Mouse (Mus musculus) neural tube, postnatal 0 days (tissue): ENCODE measurements around the gene Olfr30. TPM values are rescaled to one million over a fixed set of nuclear protein-coding genes. Genes with fewer than 3 reads are reported as not detected.

Source experiments
- polyA plus RNA-seq: library from polyadenylated mRNA; unstranded; fragments of >200 nt; fragmentation: Nextera tagmentation; extraction: Ambion mirVana; gene quantifications from 2 replicates; pipeline ENCODE4 v1.2.1, GENCODE M21; 2015

Olfr30 gene
- not detected in 2 replicates for polyA plus RNA-seq

GRCm38 (mm10) chr11:58462170-58462569 is at the start of gene Olfr30:
Olfr30 (minus strand) TSS chr11:58462270.

DNA sequence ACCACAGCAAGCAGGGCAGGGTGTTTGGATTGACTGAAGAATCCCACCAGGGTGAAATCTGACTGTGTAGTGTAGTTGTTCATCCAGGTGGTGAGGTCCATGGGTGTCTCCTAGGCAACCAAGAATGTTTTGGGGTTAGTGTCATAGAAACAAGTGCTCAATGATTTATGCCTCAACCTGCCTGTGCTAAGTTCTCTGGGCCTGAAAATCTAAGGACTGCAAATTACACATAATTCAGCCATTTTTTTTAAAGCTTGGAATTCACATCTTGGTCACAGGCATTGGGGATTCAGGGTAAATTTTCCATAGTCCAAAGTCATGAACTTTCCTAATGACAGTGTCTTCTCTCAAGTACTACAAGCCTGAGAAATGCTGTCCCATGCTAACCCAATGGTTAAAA is 40.4 kb upstream of the Olfr30 start, which contains the start of gene Olfr331:
Gene Olfr331, minus strand, starts transcription at position 101 of the 400 bp plus-strand sequence.

GRCm38 (mm10) chr11:58492455-58492854 is 30.4 kb upstream of the Olfr30 start, which contains the start of gene Olfr332:
Olfr332 (minus strand) TSS chr11:58492555.

DNA sequence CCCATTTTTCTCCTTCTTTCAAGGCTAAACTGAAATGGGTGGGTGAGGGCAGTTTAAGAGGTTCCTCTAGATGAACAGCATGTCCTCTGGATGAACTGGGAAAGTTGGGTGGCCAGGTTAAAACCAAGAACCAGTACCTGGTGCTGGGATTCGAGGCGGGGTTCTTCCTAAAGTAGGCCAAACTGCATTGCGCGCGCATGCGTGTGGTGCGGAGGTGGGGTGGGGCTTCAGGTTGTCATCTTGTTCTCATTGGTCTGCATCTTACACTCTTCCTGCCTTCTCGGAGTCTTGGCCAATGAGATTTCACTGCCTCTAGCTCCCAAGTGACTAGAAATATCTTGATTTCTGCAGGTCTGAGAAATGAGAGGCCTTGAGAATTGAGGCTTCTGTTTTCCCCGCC is 9.3 kb downstream of the Olfr30 start, which contains the start of gene Lypd9:
Gene Lypd9, minus strand, starts transcription at position 165 of the 400 bp plus-strand sequence.

DNA sequence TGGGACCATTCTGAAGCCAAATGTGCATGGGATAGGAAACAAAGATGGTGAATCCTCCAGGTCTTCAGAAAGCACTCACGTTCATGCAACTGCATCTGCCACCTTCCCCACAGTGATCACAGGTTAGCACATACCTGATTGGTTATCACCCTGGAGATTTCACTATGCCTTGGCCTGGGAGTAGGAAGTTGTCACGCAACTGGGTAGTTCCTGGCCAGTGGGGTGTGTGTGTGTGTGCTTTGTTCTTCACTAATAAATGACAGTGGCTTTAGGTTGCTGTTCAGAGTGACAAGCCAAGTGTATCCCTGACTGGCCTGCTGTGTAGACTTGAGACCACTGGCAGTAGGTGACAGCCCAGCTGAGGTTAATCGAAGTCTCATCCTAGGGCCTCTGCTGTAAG is 29.8 kb downstream of the Olfr30 start, which contains the start of gene Gm12253:
Gene Gm12253, plus strand, starts transcription at position 301 of the 400 bp plus-strand sequence.

DNA sequence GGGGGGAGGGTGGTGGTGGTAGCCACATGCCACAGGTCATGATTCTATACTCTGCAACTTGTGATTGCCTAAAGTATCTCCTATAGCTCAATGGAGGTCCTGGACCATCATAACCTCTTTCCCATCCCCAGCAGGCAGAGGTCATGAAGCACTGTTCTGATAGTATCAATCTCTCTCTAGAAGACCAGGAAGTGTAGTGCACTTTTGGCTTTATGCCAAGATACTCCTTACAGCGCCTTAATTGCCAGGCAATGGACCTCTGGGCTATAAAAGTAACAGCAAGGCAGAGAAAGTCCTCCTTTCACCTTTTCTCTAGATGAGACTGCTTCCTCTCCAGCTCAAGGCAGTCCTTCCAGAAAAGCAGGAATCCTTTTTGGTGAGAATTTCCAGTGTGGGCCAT is 41.3 kb downstream of the Olfr30 start, which contains the start of gene 1810065E05Rik:
Gene 1810065E05Rik, plus strand, starts transcription at position 297 of the 400 bp plus-strand sequence.

Other genes with a start within 250 kb of the Olfr30 start
- not detected in 2 replicates for gene 4930438A08Rik, start 187.5 kb downstream of the Olfr30 start, polyA plus RNA-seq
- 21.5 and 26.6 TPM in 2 replicates for gene Zfp692, start 155.2 kb downstream of the Olfr30 start, polyA plus RNA-seq
- 48.4 and 48.9 TPM in 2 replicates for gene Zfp672, start 131.9 kb downstream of the Olfr30 start, polyA plus RNA-seq
- gene Sh3bp5l, start 131.5 kb downstream of the Olfr30 start, polyA plus RNA-seq, result 39.3 and 41.8 TPM in 2 replicates
- not detected in 2 replicates for gene Lypd8, start 83.2 kb downstream of the Olfr30 start, polyA plus RNA-seq
- gene 1810065E05Rik, start 41.2 kb downstream of the Olfr30 start, polyA plus RNA-seq, result not detected in 2 replicates
- not detected in 2 replicates for gene Gm12253, start 29.7 kb downstream of the Olfr30 start, polyA plus RNA-seq
- not detected in 2 replicates for gene Lypd9, start 9.3 kb downstream of the Olfr30 start, polyA plus RNA-seq
- not detected in 2 replicates for gene Olfr332, start 30.3 kb upstream of the Olfr30 start, polyA plus RNA-seq
- gene Olfr331, start 40.3 kb upstream of the Olfr30 start, polyA plus RNA-seq, result not detected in 2 replicates
- 0.17 TPM in 1 of 2 replicates, not detected in the other for gene Olfr330, start 72.6 kb upstream of the Olfr30 start, polyA plus RNA-seq
- gene Olfr329-ps, start 84.2 kb upstream of the Olfr30 start, polyA plus RNA-seq, result 0.04 and 0.08 TPM in 2 replicates
- 0.12 and 0.18 TPM in 2 replicates for gene Olfr328, start 93.4 kb upstream of the Olfr30 start, polyA plus RNA-seq
- 0.09 and 0.23 TPM in 2 replicates for gene Olfr224, start 108.3 kb upstream of the Olfr30 start, polyA plus RNA-seq
- not detected in 2 replicates for gene Olfr325, start 115.5 kb upstream of the Olfr30 start, polyA plus RNA-seq
- gene Olfr324, start 132.8 kb upstream of the Olfr30 start, polyA plus RNA-seq, result 0.21 and 0.41 TPM in 2 replicates
- not detected in 2 replicates for gene 2210407C18Rik, start 153.8 kb upstream of the Olfr30 start, polyA plus RNA-seq
- not detected in 2 replicates for gene Olfr323, start 168.2 kb upstream of the Olfr30 start, polyA plus RNA-seq
- gene Trim58, start 178.2 kb upstream of the Olfr30 start, polyA plus RNA-seq, result 0.46 and 0.47 TPM in 2 replicates
- gene Olfr322, start 196.5 kb upstream of the Olfr30 start, polyA plus RNA-seq, result not detected in 2 replicates
- not detected in 2 replicates for gene Olfr320, start 218.8 kb upstream of the Olfr30 start, polyA plus RNA-seq
- not detected in 2 replicates for gene Olfr319, start 236.9 kb upstream of the Olfr30 start, polyA plus RNA-seq